Mouse (Mus musculus) liver, embryonic 14.5 days (tissue): Measurements from ENCODE around the gene Nipa1. TPM values are rescaled to one million over a fixed set of nuclear protein-coding genes. Genes with fewer than 3 reads are reported as not detected.

Source experiments
- ATAC-seq: fragments of 200-750 bp; cut with Nextera tagmentation; 2 replicates; pipeline ENCODE4 v1.8.0; 2017; ENCODE audit warnings: moderate number of reproducible peaks, mild to moderate bottlenecking, moderate library complexity; ENCODE audit not compliant: insufficient read depth
- DNase-seq, 3 experiments: peaks; one replicate each; pipeline ENCODE4 v3.0.0-alpha.2; 2012 to 2013; ENCODE audit warnings: low read depth in 3 of 3, low spot score in 3 of 3
- H3K27ac ChIP-seq: fragments of 300-500 bp; sonication (generic); 2 replicates; pipeline ENCODE4 v1.5.1; 2014; ENCODE audit warnings: moderate library complexity, mild to moderate bottlenecking, control low read depth, inconsistent platforms
- H3K27me3 ChIP-seq: fragments of 300-500 bp; sonication (generic); 2 replicates; pipeline ENCODE4 v1.6.1; 2014; ENCODE audit warnings: mild to moderate bottlenecking, low read length, moderate library complexity; ENCODE audit not compliant: control insufficient read depth, insufficient read depth
- H3K36me3 ChIP-seq: fragments of 300-500 bp; sonication (generic); replicated peaks from 2 replicates; pipeline ENCODE4 v1.6.1; 2014; ENCODE audit warnings: low read depth; ENCODE audit not compliant: control insufficient read depth, insufficient read depth
- H3K4me1 ChIP-seq, 2 experiments: fragments of 200-500 bp in 1 of 2; fragments of 300-500 bp in 1 of 2; sonication (generic) in 1 of 2; replicated peaks; 2 replicates each; pipeline ENCODE4 v1.6.1; 2012 to 2014; ENCODE audit warnings: antibody characterized with exemption in 1 of 2, inconsistent platforms in 1 of 2, low read length in 1 of 2; ENCODE audit not compliant: control insufficient read depth in 2 of 2, insufficient read depth in 2 of 2
- H3K4me2 ChIP-seq: fragments of 300-500 bp; sonication (generic); 2 replicates; pipeline ENCODE4 v1.6.1; 2014; ENCODE audit warnings: low read depth, mild to moderate bottlenecking, control low read depth, moderate library complexity
- H3K4me3 ChIP-seq, 2 experiments: fragments of 200-500 bp in 1 of 2; fragments of 300-500 bp in 1 of 2; sonication (generic) in 1 of 2; 2 replicates each; pipeline ENCODE4 v1.5.1; 2012 to 2014; ENCODE audit warnings: low read depth in 2 of 2, low read length in 2 of 2, mild to moderate bottlenecking in 2 of 2, control low read depth in 1 of 2, inconsistent platforms in 1 of 2, moderate library complexity in 1 of 2; ENCODE audit not compliant: insufficient read depth in 1 of 2
- H3K9ac ChIP-seq: fragments of 300-500 bp; sonication (generic); replicated peaks from 2 replicates; pipeline ENCODE4 v1.6.1; 2014; ENCODE audit warnings: mild to moderate bottlenecking, control low read depth, moderate library complexity
- H3K9me3 ChIP-seq: fragments of 300-500 bp; sonication (generic); 2 replicates; pipeline ENCODE4 v1.6.1; 2016; ENCODE audit warnings: low read length, mixed read lengths; ENCODE audit not compliant: control insufficient read depth
- CTCF ChIP-seq: IDR thresholded peaks from 2 replicates; pipeline ENCODE4 v1.5.1; 2016; ENCODE audit warnings: antibody characterized with exemption, low read depth, control low read depth
- EP300 ChIP-seq: IDR thresholded peaks from 2 replicates; pipeline ENCODE4 v1.6.1; 2016; ENCODE audit warnings: antibody characterized with exemption, low read depth
- WGBS: fragments of 180-500 bp; shearing (Covaris S2); extraction: QIAGEN DNeasy Blood & Tissue Kit; methylation state at CpG from one replicate; pipeline ENCODE4 v1.1.7; 2014; ENCODE audit not compliant: insufficient replicate concordance; 5-methylcytosine and 5-hydroxymethylcytosine counted together
- polyA plus RNA-seq, 2 experiments: library from polyadenylated mRNA; depleted of rRNA in 1 of 2; stranded (reverse) in 1 of 2; unstranded in 1 of 2; fragments of >200 nt; fragmentation: Nextera tagmentation in 1 of 2; extraction: Ambion mirVana in 1 of 2; gene quantifications; 2 replicates each; pipeline versions ENCODE4 v1.2.1 to v1.2.3; 2012 to 2014

Gene Nipa1
- polyA plus RNA-seq, 2 experiments = 8.1 to 10.9 TPM

DNA sequence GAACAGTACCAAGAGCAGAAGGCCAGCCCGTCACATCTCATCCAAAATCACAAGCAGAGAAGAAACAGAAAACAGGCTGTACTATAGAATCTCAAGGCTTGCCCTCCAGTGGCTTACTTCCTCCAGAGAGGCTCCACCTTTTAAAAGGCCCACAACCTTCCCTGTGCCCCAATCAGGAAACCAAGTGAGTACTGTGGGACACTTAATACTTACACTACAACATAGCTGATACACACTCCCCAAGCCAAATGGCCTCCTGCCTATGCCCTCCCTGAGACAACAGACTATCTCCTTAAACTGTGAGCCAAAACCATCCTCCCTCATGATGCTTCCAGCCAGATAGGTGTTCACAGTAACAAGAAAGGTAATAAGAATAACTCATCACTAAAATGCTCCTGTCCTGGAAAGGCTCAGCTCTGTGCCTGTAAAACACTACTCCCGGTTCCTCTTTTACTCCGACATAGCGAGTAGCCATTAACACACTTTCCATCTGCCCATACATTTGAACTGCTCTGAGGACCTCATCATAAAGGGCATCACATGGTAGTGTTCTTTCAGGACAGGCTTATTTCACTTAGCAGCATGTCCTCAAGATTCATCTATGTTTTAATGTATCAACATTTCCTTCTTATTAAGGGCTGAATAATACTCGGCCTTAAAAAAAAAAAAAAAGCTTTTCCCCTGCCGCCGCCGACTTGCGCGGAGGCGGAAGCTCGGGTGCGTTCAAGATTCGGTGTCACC is 6.3 kb downstream of the Nipa1 start:
- H3K4me2 ChIP-seq = peak overlapping the region; percentile 27
- peak overlapping the region; percentile 34 for H3K9ac ChIP-seq
- H3K36me3 ChIP-seq = no peaks in the 10 kb centered on the region
- ATAC-seq (no peak), DNase-seq (no peak)
- H3K9me3 ChIP-seq = no peaks in the 10 kb centered on the region
- H3K27ac ChIP-seq = peak overlapping the region; percentile 69
- WGBS = 88% methylated on average over 14 of the region's 14 CpGs
- H3K4me1 ChIP-seq = peaks cover 40 to 48% of the 10 kb centered on the region in 2 experiments
- TF ChIP-seq EP300 (no peak), CTCF (no peak)
- no peaks in the 10 kb centered on the region for H3K27me3 ChIP-seq
- H3K4me3 ChIP-seq = no peak overlapping the region

DNA sequence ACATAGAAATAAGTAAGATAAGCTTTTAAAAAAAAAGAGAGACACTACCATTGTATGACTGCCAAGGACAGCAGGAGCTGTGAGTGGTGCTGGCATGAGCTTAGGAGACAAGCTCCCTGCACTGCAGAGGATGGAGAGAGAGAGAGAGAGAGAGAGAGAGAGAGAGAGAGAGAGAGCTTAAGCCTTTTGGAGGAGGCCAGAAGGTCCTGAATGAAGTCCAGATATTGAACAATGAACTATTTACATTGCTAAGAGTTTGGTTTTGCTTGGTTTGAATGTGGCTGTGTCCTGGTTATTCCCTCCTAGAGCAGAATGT is 8.8 kb downstream of the Nipa1 start:
- Histone ChIP-seq H3K27me3 (no peaks in the 10 kb centered on the region), H3K36me3 (no peaks in the 10 kb centered on the region), H3K4me3 (no peak overlapping the region), H3K9me3 (no peaks in the 10 kb centered on the region), H3K4me1 (peaks cover 25 to 34% of the 10 kb centered on the region in 2 experiments), H3K9ac (no peak overlapping the region), H3K27ac (no peak overlapping the region), H3K4me2 (no peak overlapping the region)
- no peak for TF ChIP-seq EP300
- no peak for TF ChIP-seq CTCF
- DNase-seq (no peak), ATAC-seq (no peak)

DNA sequence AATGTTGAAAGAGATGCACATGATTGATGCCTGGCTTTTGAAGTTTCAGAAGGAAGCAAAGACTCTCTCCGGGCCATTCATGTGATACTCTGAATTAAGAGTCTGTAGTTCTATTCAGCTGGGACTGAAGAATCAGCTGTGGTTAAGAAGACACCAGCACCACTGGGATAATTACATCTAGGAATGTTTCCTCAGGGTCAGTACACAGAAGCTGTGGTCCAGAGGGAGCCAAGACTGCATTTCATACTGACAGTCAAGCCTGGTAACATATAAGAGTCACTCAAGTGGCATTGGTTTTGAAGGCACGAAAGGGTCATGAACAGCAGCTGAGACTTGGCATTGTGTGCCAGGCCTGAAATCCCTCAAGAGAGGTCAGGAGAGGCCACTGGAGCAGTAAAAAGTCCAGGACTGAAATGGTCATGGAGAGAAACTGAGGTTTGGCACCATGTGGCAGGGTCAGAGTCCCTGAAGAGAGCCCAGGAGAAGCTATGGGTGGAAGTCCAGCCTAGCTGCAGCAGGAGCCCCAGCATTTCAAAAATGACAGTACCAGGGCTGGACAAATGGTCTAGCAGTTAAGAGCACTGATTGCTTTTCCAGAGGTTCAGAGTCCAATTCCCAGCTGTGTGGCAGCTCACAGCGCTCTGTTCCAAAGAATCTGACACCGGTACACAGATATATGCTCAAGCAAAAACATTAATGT is 9.3 kb downstream of the Nipa1 start:
- Histone ChIP-seq H3K27me3 (no peaks in the 10 kb centered on the region), H3K4me2 (no peak overlapping the region), H3K36me3 (no peaks in the 10 kb centered on the region), H3K4me3 (no peak overlapping the region), H3K9ac (peak overlapping the region; percentile 23; the same call in 1 of the 2 replicates), H3K27ac (no peak overlapping the region), H3K9me3 (no peaks in the 10 kb centered on the region), H3K4me1 (peaks cover 20 to 29% of the 10 kb centered on the region in 2 experiments)
- 90% methylated on average over 4 of the region's 4 CpGs for WGBS
- no peak for ATAC-seq
- TF ChIP-seq CTCF = no peak
- DNase-seq = no peak

DNA sequence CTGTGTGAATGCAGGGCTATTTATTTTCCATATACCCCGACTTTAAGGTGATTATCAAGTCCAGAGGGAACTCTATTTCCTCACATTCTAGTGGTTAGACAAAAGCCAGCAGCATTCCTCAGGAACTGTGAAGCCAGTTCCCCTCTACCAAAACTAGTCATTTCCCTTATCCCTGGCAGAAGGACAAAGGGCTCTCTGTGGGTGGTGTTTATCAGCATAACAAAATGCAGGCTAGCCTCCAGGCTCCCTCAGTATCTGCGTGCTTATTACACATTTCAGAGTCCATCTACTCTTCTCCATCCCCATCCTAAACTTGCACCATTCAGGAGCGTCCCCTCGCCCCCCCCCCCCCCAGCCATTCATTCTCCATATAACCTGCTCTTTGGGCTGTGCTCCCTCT is 20.8 kb downstream of the Nipa1 start:
- H3K4me2 ChIP-seq = no peak overlapping the region
- no peaks in the 10 kb centered on the region for H3K27me3 ChIP-seq
- H3K4me3 ChIP-seq = no peak overlapping the region
- H3K4me1 ChIP-seq = peaks cover 12 to 14% of the 10 kb centered on the region in 2 experiments
- WGBS = 26% methylated on average over 4 of the region's 4 CpGs
- H3K27ac ChIP-seq = peak overlapping the region; percentile 27; the same call in 1 of the 2 replicates
- no peaks in the 10 kb centered on the region for H3K9me3 ChIP-seq
- H3K9ac ChIP-seq = no peak overlapping the region
- no peak for TF ChIP-seq EP300
- TF ChIP-seq CTCF = no peak
- no peak for DNase-seq
- ATAC-seq = peak; percentile 53; the same call in 1 of the 2 replicates
- H3K36me3 ChIP-seq = no peaks in the 10 kb centered on the region; the same call in 1 of the 2 replicates

DNA sequence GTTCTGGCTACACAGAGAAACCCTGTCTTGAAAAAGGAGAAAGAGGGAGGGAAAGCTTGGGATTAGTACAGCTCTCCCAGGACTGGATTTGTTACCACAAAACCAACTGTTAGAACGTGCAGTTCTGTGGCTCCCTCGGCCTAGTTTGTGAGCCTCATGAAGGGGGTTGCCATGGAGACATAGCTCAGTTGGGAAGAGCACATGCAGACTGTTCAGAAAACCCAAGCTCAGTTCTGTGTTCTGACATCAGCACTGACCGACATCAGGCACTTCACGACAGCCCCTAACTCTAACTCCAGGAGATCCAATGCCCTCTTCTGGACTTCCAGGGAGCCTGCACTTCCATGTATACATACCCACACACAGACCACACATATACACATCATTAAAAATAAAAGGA is 24.7 kb downstream of the Nipa1 start:
- no peak for ATAC-seq
- Histone ChIP-seq H3K4me3 (no peak overlapping the region), H3K9ac (no peak overlapping the region), H3K9me3 (no peaks in the 10 kb centered on the region), H3K36me3 (peaks cover 4% of the 10 kb centered on the region; the same call in 1 of the 2 replicates), H3K27me3 (no peaks in the 10 kb centered on the region), H3K27ac (no peak overlapping the region), H3K4me1 (peaks cover 12 to 14% of the 10 kb centered on the region in 2 experiments), H3K4me2 (no peak overlapping the region)
- DNase-seq = no peak
- WGBS = 76% methylated on average over 4 of the region's 4 CpGs
- no peak for TF ChIP-seq CTCF
